Mouse (Mus musculus) heart, postnatal 4 days (tissue): ENCODE results near the gene Tbc1d14. TPM values are rescaled to one million over a fixed set of nuclear protein-coding genes. Genes with fewer than 3 reads are reported as not detected.

Source experiments
- DNase-seq: peaks from one replicate; pipeline ENCODE4 v3.0.0; 2021
- total RNA-seq, 2 experiments: library from RNA; stranded (reverse); gene quantifications; 2 replicates each; pipeline ENCODE4 v1.2.3; 2021

Tbc1d14 gene
- total RNA-seq, 2 experiments from 2014 or later: 20.6 to 22.6 TPM

GRCm38 (mm10) chr5:36576457-36576856 lies 16.6 kb downstream of the Tbc1d14 start:
- no peak for DNase-seq

- peak; percentile 70 for DNase-seq
Measured at GRCm38 (mm10) chr5:36575745-36576144, 17.3 kb downstream of the Tbc1d14 start.

GRCm38 (mm10) chr5:36575227-36575626 lies 17.8 kb downstream of the Tbc1d14 start:
- peak; percentile 68 for DNase-seq

- no peak for DNase-seq
Measured at GRCm38 (mm10) chr5:36574147-36574870, 18.8 kb downstream of the Tbc1d14 start.

GRCm38 (mm10) chr5:36573354-36573753 lies 19.7 kb downstream of the Tbc1d14 start:
- DNase-seq: no peak

GRCm38 (mm10) chr5:36571371-36571770 lies 21.7 kb downstream of the Tbc1d14 start:
- DNase-seq: no peak

GRCm38 (mm10) chr5:36570546-36571245 lies 22.4 kb downstream of the Tbc1d14 start:
- DNase-seq: no peak

GRCm38 (mm10) chr5:36570098-36570497 lies 23.0 kb downstream of the Tbc1d14 start:
- no peak for DNase-seq

- no peak for DNase-seq
Measured at GRCm38 (mm10) chr5:36568118-36568517, 25.0 kb downstream of the Tbc1d14 start.

- no peak for DNase-seq
Measured at GRCm38 (mm10) chr5:36567627-36568026, 25.4 kb downstream of the Tbc1d14 start.

GRCm38 (mm10) chr5:36564530-36564929 lies 28.5 kb downstream of the Tbc1d14 start:
- no peak for DNase-seq

- no peak for DNase-seq
Measured at GRCm38 (mm10) chr5:36563741-36564140, 29.3 kb downstream of the Tbc1d14 start.

- DNase-seq: no peak
Measured at GRCm38 (mm10) chr5:36562791-36563445, 30.2 kb downstream of the Tbc1d14 start.

- DNase-seq: no peak
Measured at GRCm38 (mm10) chr5:36561509-36561908, 31.6 kb downstream of the Tbc1d14 start.

- no peak for DNase-seq
Measured at GRCm38 (mm10) chr5:36560490-36560889, 32.6 kb downstream of the Tbc1d14 start.

- no peak for DNase-seq
Measured at GRCm38 (mm10) chr5:36559510-36560235, 33.4 kb downstream of the Tbc1d14 start.

GRCm38 (mm10) chr5:36559106-36559505 lies 34.0 kb downstream of the Tbc1d14 start:
- no peak for DNase-seq

GRCm38 (mm10) chr5:36558526-36558925 lies 34.5 kb downstream of the Tbc1d14 start:
- no peak for DNase-seq

GRCm38 (mm10) chr5:36557584-36558308 lies 35.3 kb downstream of the Tbc1d14 start:
- DNase-seq: no peak

- DNase-seq: no peak
Measured at GRCm38 (mm10) chr5:36556906-36557305, 36.2 kb downstream of the Tbc1d14 start.

GRCm38 (mm10) chr5:36556289-36556688 lies 36.8 kb downstream of the Tbc1d14 start:
- no peak for DNase-seq

GRCm38 (mm10) chr5:36554496-36554895 lies 38.6 kb downstream of the Tbc1d14 start:
- DNase-seq: no peak
